Mouse (Mus musculus): ENCODE data around the gene Mef2a.
"Not testable (repeated sequence)": the region's sequence is repeated elsewhere in the genome, so short reads cannot be mapped to it uniquely, and the experiment has no call there.

Mef2a gene

DNA sequence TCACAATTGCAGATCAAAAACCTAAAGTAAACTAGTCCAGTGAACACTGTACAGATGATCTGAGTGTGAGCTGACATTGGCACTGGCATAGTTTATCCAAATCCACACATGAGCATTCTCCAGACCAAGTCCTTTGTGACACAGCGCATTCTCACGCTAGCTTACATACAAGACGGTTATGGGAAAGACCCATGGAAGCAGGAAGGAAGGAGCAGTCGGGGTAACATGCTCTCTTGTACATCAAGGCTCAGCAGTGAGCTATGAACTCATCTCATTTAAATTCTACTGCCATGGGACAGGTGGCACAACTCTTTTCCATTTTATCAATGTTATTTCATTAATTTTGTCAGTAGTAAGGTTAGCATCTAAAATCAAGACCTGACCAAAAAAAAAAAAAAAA lies 3.0 kb downstream of the Mef2a start:
- DNase-seq: no peak

DNA sequence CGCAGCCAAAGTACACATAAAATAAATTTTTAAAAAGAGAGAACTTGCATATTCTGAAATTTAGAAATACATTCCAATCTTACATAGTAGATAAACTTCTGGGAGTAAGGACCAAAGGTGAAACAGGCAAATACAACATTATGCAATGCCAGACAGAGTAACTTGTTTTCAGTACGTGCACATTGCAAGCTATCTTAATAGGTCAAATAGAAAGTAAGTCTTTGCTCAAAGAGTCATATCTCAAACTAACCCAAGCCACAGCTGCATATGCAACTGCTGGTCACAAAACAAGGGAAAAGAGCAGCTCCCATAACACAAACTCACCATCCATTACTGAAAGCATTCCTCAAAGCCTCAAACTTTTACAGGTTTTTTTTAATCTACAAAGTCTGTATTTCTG lies 4.3 kb downstream of the Mef2a start:
- DNase-seq: no peak

DNA sequence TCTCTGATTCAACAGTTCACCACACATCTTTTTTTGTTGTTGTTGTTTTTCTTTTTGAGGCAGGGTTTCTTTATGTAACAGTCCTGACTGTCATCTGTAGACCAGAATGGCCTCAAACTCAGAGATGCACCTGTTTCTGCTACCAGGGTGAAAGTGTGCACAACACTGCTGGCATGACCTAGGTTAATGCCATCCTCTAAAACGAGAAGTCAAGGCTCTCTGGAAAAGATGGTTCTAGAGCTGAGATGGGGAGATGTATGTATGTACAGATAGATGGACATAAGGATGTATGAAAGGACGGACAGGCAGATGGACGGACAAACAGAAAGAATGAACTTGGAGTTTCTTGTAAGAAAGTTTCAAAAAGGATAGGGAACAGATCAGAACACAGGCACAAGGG lies 12.1 kb downstream of the Mef2a start:
- no peak for DNase-seq

DNA sequence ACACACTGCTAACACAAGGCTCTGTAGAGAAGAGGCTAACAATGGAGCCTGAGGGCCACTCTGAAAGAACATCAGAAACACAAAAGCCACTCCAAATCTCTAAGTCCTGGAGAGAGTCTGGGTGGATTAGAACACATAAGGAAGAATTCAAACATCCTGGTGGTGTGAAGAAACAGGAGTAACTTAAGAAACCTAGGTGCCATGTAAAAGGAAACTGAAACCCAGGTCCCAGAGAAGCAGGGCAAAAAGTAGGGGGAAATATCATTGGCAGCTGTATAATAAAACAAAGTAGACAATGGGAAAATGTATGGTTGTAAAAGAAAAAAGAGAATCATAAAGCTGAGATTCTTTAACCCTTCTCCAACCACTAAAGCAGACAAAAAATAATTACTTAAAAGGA lies 12.8 kb downstream of the Mef2a start:
- no peak for DNase-seq

DNA sequence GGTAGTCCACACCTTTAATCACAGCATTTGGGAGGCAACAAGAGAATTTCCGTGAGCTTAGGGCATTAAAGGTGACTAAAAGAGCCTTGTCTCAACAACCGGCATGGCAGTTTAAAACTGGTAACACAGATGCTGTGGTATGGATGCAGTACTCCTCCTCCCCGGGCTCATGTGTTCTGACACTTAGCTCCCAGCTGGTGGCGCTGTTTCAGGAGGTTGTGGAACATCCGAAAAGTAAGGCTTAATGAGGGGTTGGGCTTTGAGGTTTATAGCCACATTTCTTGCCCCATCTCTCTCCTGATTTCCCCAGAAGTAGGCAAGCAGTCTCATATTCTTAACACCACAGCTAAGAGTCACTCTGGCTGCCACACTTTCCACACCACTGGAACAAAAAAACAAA lies 16.8 kb downstream of the Mef2a start:
- no peak for DNase-seq

DNA sequence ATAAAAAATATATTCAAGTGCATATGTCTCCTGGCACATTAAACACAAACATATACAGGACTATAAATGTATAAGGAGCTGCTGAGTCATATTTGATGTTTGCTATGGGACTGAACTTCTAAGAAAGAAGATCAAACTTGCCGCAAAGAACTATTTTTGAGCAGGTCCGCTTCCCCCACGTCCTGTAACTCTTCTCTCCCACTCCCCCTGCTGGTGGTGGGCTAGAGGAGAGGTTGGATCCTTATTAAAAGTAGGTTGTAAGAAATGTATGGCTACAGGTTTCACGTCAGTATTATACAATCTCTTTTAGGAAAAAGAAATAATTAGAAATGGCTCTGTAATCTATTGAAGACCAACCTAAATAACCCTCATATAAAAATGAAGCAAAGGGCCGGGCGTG lies 19.0 kb downstream of the Mef2a start:
- DNase-seq: no peak

DNA sequence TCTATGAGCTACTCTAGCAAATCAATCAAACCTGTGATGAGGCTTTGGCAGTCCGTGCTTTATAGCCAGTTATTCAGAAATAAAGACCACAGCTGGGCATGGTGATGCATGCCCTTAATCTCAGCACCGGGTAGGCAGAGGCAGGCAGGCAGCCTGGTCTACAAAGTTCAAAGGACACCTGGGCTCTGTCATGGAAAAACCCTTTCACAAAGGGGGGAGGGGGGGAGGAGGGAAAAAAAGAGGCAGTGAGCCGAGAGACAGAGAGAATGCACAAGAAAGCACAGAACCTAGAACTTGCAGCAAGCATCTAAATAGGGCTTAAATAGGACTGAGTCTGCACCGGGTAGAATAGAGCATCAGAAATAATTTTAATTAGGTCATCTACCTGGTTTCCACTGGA lies 19.7 kb downstream of the Mef2a start:
- no peak for DNase-seq

DNA sequence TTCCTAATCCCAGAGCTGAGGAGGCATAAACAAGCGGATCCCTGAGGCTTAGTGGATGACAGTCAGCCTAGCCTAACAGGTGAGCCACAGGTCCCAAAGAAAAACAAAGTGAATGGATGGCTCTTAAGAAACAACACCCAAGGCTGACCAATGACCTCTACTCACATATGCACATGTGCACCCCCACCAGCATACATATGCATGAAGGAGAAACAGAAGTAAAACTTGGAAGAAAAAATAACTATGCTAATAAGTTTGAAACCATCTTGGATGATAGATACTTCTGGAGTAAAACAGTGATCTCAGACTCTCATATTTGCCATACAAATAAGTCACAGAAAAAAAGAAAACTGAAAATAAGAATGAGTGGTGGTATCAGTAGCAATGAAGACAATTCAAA lies 28.2 kb downstream of the Mef2a start:
- DNase-seq: no peak

DNA sequence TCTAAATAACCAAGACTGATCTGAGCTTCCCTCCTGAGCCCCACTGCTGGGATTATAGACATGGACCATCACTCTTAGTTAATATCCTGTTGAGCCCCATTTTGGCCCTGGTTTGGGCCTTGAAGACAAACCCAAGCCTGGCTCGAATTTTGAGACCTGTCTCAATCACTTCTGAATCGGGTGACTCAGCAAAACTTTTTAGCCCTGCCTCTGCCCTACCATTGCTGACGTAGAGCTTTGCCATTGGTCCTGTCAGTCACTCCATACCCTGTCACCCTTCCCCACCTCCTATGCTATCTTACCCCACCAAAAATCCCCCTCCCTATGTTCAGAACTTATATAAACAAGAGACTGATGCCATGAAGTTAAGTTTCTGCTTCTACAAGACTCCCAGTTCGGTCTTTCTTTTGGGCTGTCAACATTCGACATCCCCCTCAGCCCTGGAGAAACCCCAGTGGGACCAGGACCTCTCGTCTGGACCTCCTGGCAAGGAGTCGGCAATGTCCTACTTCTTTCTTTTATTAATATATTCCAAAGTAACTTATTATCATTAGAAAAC lies 30.5 kb downstream of the Mef2a start:
- DNase-seq: no peak

DNA sequence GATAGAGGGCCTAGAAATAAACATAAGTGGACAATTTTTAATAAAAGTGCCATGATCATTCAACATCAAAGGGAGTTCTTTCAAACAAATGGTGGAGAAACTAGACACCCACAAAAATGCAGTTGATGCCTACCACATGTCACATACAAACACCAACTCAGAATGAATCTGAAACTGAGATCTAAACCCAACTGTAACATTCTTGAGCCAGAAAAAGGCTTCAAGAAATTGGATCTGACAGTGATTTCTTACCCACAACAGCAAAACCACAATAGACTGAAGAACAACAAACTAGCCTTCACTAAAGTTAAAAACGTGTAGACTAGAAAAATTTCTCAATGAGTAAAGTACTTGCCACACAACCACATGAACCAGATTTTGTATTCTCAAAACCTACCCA lies 52.3 kb downstream of the Mef2a start:
- DNase-seq: no peak

DNA sequence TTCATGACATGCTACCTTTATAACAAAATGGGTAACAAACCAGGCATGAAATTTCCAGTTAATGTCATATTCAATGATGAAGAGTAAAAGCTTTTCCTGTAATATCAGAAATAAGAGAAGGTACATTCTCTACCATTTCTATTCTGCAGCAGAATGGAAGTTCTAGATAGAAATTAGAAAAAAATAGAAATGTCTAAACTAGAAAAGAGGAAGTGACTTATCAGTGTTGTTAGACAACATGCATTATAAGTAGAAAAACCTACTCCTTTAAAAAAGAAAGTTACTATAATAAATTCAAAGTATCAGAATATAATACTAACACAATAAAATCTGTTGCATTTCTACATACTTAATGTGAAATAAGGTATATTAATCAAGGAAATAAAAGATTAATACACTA lies 54.0 kb downstream of the Mef2a start:
- no peak for DNase-seq

DNA sequence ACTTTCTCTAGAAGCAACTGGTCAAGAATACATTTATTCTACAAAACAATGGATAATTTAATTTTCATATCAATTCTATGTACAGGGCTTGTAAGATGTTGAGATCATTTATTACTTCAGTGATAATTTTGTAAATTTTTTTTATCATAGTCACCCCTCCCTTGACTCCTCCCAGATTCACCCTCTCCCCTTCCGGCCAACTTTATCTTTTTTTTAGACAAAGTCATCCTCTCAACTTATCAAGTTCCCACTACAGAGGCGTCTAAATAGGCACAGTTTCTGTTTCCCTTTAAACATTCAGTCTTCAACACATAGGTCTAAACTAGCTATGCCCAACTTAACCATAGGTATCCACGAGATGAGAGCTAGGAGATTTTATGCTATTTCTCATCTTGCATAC lies 59.5 kb downstream of the Mef2a start:
- no peak for DNase-seq

DNA sequence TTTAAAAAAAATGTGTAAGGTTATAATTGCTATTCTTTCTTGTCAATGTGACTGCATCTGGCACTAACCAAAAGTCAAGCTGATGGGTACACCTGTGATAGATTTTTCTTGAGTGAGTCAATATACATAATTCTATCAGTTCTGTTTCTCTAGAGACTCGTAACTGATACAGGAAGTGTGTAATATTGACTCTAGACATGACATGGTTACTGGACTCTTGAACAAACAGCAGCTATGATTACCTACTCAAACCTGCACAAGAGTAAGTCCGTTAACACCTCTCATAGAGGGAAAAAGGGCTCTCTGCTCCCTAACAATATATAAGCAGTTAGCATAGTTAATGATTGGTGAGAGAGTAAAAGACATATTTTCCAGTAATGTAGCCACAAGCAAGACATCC lies 62.5 kb downstream of the Mef2a start:
- no peak for DNase-seq

DNA sequence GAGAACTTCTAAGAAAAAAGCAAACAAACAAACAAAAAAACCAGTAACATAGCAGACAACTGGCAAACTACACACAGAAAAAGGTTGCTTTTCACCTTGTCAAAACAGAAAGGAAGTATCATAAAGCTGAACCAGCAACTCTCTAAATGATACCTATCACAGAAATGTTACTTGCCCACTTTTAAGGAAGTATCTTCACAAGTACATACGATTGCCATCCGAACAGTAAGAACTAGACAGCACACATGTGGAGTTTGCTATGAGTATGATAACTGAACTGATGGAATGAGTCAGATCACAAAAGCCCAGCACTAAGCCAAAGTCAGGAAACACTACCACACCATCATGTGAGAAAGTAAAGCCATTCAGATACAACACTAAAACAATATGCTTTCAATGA lies 64.6 kb downstream of the Mef2a start:
- DNase-seq: no peak

DNA sequence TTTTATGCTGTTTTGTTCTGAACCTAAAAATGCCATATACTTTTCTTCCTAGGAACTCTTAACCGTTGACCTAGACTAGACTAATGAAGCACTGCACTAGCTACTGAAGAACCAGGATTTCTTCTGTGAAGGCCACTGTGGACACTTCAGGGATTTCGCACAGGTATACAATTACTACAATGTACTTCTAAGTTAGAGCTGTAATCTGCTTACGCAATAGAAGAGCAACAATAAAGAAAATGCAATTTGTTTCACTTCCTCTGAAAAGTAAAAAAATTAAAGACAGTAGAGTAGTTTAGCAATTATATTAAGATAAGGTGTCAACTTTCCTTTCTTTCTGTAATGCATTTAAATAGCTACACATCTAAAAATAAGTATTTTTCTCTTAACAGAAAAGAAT lies 65.6 kb downstream of the Mef2a start:
- DNase-seq: no peak

DNA sequence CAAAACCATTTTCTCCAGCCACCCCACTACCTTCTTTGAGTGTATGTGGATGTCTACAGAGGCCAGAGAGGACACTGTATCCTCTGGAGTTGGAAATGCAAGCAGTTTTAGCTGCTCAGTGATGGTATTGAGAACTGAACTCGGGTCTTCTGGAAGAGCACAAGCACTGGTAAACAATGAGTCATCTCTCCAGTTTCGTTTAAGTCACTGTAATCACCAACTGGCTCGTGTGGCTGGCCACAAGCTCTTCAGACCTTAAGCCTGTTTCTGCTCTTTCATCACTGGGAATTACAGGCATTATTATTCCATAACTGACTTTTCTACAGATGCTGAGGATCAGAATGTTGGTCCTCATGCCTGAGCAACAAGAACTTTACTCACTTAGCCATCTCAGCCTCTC lies 67.7 kb downstream of the Mef2a start:
- DNase-seq: no peak

DNA sequence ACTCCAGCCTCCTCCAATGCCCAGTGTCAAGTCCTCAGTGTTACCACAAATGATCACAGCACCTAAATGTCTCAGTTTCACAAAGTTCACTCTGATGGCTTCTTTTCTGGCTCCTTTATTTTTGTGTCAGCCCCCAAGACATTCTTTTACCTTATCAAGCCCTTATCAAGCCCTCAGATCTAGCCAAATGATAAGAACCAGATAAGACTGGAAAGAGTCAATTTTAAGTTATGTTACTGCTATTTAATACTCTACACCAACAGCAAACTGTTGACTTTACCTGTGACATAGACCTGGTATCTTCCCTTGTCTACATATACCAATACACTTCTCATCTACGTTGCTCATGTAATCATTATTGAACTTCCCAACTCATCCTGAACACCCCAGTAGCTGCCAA lies 76.2 kb downstream of the Mef2a start:
- DNase-seq: no peak

DNA sequence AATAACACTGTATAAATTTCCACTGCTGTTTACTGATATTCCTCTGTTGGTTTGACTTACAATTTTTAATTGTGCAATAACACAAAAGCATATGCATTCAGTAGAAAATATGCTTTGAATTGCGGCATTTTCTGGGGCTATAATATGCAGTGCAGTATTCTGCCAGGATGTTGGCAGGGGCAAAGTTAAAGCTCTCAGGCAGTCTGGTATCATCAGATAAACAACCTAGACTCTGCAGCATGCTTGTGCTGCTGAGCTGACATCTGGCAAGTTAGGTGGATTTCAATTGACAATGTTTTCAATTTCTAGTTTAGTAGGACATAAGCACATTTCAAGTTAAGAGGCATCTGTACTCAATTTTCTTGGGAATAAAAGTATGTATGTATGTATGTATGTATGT lies 81.3 kb downstream of the Mef2a start:
- no peak for DNase-seq

DNA sequence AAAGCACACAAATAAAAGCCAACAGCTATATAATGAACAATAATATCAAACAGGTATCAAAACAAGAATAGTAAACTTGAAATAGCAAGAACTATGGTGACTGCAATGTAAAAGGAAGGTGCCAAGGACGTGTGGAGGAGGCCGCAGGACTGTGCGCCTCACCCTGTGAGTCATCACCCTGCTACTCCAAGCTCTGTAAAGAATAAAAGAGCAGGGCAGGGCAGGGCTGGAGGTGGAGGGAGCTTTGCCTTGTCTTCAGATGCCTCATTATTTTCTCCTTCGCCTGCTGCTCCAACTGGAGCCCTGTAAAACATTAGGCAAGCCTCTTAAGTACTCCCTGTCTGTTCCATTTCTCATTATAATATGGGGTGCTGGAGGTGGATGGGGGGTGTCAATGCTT lies 85.2 kb downstream of the Mef2a start:
- no peak for DNase-seq

DNA sequence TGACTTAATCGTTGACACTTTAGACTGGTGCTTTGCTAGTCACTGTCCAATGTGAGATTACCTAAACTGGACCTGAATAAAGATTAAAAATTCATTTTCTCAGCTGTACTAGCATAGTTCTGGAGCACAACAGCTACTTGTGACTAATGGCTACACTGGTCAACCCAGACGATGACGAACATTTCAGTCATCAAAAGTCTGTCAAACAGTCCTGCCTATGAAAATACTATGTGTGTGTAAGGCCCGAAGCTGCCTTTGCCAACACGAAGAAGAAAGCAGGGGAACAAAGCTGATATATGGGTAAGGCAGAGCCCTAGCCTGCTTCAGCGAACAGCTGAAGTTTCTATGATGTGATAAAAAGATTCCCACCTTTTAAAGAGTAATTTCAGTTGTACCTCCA lies 89.1 kb downstream of the Mef2a start:
- no peak for DNase-seq

DNA sequence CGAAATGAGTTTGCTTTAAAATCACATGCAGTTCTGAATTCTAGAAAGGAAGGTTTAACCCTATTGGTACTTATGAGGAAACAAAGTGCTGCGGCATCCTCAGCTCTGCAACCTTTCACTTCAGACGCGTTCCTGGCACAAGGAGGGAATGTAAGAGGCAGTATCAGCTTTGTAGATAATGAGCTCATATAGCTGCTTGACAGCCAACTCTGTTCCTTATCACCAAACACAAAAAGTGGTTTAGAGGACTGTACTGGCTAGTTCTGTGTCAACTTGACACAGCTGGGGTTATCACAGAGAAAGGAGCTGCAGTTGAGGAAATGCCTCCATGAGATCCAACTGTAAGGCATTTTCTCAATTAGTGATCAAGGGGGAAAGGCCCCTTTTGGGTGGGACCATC lies 102.2 kb downstream of the Mef2a start:
- not testable (repeated sequence) for DNase-seq

DNA sequence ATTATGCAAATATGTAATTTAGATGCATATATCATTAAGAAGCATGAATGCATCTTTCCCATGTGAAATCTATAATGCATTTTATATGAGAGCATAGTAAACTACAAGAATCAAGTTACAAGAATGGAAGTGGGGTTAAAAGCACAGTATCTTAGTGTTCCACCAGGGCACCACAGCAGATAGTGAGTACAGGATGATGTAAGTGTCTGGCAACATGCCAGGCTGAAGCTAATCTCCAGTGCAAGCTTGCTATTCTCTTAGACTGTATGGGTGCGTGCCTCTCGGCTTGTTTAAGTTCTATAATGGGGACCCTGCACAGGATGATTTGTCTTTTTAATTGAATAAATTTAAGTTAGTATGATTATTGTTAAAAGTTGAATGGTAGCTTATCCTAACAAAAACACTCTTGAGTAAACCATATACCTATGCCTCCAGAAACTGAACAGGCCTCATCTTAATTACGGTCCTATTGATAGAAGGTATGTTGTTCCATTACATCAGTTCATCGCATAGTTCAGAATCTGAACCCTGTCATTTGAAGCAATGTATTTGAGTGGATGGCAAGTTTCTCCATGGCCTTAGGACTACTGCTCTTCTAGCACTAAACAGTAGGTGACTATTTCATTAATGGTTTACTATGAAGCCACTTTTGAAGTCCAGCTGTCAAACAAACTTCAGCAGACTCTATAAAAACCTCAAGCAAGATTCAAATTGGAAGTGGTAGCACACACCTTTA lies 112.7 kb downstream of the Mef2a start:
- DNase-seq: peak; percentile 77 to 78

DNA sequence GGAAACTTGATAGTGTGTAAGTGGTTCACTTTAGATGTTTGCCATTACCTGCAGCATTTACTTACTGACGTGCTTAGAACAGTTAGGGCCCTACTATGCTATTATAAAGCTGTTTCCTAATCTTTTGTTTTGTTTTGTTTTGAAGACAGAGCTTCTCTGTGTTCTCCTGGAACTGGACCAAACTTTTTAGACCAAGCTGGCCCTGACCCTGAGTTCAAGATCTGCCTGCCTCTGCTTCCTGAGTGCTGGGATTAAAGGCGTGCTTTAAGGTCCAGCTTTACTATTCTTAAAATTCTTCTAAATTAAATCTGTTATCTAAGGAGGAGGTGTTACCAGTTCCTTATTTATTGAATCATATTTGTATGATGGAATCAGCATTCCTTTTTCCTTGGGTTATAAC lies 126.6 kb downstream of the Mef2a start:
- DNase-seq: no peak

DNA sequence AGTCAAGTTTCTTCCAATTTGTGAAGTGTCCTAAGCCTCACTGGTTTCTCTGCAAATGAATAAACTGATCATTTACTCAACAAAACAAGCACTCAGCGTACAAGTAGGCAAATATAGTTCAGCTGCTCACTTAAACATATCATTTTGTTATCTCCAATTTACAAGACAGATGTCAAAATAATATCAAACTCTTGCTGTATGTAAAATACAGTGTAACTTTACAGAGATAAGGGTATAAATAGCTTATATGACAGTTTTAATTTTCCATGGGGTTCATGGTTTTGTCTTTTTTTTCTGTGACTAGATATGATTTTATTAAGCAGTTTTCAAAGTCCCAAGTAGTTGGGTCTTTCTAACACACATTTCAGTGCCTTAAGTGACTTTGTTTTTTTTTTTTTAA lies 127.4 kb downstream of the Mef2a start:
- no peak for DNase-seq

DNA sequence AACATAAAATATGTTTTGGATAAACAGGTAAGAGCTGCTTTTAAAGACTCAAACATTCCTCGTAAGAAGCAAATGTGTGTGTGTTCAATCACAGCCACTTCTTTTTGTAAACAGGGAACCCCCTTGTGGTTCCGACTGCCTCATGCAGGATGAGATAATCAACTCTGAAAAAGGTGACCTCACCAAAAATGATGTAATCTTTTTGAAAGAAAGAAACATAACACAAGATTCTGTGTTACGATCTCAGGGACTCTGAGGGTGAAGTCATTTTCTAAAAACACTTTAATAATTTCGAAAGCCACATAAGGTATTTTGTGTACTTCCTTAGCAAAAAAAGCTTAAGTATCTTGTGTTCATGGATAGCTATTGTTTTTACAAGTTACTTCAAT lies 128.8 kb downstream of the Mef2a start:
- DNase-seq: no peak
